Mouse (Mus musculus): ENCODE results near the gene Pigu.

- TF ChIP-seq CTCF (conservative IDR thresholded peaks at IDR 0.05; ENCODE audit: insufficient read depth, insufficient read length, low read depth, low read length) (no peak), POLR2A (IDR thresholded peaks at IDR 0.05; ENCODE audit: low read depth, low read length) (no peak)
Observed at GRCm38 (mm10) chr2:155287456-155288250, 69.6 kb downstream of the Pigu start.
